Mouse (Mus musculus): ENCODE measurements at regions not wholly inside any gene's neighbourhood (a gene's known extent, or its start where the extent isn't known, plus 50 kb on each side); places are given as distances from the start of the nearest gene placed in this dataset.

DNA sequence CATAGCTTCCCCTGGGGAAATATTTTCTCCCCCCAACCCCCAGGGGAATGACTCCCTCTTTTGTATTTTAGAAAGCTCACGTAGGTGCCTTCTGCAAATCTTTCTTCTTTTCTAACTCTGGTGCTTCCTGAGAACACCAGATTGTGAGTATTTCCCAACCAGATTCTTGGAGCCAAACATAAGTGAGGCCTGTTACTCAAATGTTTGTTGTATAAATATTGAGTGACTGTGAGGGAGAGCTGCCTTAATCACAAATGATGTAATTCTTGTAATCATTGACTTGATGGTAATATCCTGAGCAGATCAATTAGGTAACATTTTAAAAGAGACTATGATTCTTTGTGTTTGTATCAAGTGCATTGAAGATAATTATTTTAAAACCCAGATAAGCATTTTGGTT lies 137.1 kb upstream of the Marcks start:
- no peak for DNase-seq (ENCODE audit: low spot score in 2 of 2)

DNA sequence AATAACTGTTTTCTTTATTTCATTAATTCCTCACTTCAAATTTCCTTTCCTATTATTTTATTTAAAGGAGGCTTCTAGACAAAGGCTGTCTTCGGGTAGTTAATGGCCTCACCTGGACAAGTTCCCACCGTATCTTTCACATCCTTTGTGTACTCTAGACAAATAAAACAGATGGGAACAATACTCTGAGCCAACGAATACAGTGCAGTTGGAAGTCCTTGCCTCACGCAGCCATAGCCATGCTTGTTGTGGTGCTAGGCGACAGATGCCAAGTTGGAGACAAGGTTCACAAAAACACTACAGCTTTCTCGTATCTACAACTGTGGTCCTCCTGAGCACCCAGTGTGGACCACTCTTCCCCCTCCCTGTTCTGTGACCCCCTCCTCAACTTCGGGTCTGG lies 136.6 kb upstream of the Marcks start:
- DNase-seq (ENCODE audit: low spot score in 2 of 2) = no peak

DNA sequence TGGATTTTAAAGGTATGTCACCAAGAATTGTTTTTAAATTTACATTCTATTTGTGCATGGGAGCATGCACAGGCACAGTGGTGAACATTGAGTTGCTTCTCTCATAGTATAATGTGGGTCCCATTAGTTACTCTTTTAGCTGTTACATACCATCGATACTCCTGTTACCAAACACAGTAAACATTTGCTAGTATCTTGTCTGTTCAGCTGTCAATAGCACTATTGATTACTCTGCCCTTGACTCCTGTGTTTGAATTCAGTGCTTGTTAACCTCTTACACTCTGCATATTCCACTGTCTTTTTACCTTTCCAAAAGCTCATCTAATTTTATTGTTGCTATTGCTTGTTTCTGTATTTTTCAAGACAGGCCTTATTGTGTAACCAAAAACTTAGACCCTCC lies 133.2 kb upstream of the Marcks start:
- DNase-seq (ENCODE audit: low spot score in 2 of 2) = no peak

DNA sequence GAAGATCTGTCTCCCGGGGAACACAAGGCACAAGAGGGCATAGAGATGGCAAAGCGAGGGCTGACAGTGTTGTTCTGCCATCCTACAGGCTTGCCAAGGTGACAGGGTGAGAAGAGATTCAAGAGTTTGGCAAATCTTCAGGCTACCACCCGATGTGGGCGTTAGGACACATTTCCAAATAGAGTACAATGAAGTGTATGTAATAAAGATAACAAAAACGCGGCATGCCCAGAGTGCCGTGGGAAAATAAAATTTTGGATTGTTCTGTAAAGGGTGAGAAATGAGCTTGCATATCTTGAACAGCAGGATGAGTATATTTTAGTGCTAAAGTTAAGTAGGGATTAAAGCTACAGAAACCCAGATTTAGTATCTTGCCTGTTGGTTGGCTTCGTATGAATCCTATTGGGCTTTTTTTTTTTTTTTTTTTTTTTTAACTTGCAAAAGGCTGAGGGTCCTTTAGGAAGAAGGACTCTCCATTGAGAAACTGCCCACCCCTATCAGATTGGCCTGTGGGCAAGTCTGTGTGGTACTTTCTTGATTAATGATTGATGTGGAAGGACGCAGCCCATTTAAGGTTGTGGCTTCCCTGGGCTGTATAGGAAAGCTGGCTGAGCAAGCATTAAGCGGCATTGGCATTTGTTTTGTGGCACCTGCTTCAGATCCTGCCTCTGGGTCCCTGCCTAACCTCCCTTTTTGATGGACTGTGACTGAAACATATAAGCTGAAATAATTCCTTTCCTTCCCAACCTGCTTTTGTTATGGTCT lies 131.7 kb upstream of the Marcks start:
- DNase-seq (ENCODE audit: low spot score in 2 of 2) = no peak

DNA sequence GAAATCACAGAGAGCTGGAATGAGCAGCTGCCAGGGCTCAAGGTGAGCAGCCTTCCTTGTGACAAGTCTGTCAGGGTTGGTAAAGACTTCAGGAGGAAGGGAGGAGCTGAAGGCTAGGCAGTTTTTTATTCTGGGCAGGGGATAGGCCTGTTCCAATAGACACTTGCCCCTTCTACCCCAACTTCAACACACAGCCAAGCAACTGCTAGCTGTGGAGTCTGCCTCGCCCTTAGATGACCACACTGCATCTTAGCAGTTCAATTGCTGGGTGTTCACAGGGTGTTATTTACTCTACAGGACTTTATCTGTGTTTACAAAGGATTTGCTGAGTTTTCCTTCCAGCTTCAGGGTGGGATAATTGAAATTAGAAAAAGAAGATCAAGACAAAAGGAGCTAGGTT lies 128.2 kb upstream of the Marcks start:
- no peak for DNase-seq (ENCODE audit: low spot score in 2 of 2)

DNA sequence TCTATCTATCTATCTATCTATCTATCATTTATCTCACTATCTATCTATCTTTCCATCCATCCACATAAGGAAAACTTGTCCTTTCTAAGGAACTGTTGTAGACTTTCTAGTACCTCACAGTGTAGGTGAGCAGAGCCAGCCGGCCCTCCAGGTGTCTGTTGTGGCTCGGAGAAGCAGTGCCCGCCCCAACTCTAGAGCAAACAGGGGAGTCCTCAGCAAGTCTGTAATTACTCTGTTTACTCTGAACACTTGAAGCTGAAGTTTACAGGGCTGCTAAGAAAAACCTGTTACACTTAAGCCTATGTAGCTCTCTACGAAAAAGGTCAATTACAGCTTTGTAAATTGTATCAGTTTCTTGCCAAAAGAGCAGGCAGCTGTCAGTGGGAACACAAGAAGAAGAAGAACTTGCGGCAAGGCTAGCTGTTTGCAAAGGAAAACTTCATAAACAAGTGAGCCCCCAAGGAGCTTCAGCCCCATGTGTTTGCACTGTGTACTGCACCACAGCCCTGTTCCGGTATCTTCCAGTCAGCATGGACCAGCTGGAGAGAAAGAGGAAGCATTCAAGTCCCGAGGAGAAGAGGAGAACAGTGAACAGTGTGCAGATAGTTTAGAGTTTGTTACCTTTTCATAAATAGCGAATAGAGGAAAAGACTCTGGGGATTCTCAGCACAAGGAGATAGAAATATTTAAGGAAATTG lies 122.2 kb upstream of the Marcks start:
- DNase-seq (ENCODE audit: low spot score in 2 of 2) = peak in 1 of 2 experiments; percentile 23

DNA sequence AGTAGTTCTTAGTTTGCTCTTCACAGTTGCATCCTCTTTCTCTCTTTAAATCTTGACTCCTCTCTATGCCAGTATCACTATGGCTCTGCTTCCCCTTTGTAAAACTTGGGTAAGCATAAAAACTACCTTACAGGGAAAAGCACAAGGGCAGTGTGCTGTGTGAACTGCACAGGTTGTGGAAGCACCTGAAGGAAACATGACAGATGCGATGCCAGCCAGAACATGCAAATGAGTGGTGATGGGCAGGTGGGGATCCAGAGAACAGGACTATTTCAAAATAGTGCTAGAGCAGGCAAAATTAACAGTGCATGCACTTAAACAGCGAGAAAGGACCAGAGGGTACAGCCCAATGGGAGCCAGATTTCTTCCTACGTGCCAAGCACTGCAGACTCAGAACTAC lies 120.5 kb upstream of the Marcks start:
- no peak for DNase-seq (ENCODE audit: low spot score in 2 of 2)

DNA sequence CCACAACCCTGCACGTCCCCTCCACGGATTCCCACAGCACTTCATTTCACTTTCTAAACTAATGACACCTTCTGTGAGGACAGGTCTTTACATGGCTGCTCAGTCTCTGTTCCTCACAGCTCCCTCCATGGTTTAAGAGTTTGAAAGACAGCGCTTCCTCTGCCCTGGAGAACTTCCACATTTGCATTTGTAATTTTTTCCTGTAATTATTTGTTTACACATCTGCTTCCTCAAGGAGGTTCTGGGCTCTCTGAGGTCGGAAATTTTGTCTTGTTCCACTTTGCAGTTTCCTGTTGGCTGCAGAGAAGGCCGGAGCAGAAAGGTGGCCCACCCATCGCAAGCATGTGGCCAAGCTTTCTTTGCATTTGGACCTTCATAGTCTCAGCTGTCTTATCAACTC lies 118.8 kb upstream of the Marcks start:
- no peak for DNase-seq (ENCODE audit: low spot score in 2 of 2)

DNA sequence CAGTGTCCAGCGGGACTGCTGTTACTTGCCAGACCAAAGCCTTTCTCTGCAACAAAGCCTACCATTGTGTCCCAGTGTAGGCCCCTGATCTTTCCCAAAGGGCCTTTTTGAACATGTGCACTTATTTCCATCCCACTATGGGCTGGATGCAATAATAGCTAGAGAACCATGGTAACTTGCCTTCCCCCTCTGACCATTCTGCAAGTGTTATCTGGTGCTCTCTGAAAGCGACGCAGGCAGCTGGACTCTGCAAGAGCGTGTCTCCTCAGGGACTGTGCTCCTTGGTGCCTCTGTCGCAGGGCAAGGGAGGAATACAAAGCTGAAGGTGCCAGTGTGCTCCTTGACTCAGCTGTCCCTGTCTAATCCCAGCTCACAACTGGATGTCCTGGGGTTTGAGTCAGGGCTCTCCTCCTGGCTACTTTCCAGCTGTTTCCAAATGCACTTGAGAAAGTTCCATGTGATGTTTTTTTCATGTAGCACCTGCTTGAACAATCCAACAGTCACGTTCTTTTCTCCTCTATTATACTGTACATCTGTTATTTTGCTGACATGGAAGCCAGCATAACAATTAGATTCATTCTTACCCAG lies 112.3 kb upstream of the Marcks start:
- DNase-seq (ENCODE audit: low spot score in 2 of 2) = no peak

DNA sequence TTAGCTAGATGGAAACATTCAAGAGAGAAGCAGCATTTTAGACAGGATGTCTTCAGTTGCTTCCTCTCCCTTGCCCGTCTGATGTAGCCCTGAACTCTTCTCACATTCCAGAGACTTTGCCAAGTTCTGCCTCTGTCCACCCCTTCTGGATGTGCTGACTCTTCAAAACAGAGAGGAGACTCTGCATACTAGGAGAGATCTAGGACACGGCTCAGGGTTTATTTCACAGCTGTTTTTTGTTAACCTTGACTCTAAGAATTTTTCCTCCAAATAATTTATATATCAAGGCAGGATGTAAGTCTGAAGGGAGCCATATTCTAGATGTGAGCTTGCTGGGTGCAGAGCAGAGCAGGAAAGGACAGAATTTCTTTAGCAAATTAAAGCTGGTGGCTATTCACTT lies 111.4 kb upstream of the Marcks start:
- peak in 1 of 2 experiments; percentile 25 for DNase-seq (ENCODE audit: low spot score in 2 of 2)

DNA sequence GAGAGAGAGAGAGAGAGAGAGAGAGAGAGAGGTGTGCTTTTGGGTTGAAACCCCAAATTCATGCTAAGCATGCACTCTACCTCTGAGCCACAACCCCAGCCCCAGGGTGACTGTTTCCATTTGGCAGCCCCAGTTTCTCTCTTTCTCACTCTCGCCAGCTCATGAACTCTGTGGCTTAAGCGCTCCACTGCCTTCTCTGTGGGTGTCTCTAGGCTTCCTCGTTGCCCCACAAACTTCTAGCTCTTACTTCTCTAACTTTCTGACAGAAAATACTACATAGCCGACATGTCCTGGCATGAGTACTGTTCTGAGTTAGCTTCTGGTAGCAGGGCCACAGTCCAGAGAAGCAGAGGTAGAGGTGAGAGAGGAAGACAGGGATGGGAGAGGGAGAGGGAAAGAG lies 110.8 kb upstream of the Marcks start:
- DNase-seq (ENCODE audit: low spot score in 2 of 2) = no peak

DNA sequence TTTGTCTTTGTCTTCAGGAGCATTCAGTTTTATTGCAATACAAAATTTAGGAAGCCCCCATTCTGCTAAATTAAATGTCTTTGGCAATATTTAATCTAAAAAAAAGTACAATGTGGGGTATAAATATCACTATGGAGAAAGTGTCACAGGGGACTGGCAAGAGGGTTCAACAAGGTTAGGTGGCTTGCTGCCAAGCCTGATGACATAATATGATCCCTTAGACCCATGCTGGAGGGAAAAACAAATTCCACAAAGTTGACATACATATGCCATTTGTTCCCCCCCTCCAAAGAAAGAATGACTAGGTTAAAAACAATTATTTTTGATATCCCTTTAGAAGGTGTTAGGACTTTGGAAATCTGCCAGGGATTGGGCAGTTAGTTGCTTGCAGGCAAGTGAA lies 108.4 kb upstream of the Marcks start:
- no peak for DNase-seq (ENCODE audit: low spot score in 2 of 2)

DNA sequence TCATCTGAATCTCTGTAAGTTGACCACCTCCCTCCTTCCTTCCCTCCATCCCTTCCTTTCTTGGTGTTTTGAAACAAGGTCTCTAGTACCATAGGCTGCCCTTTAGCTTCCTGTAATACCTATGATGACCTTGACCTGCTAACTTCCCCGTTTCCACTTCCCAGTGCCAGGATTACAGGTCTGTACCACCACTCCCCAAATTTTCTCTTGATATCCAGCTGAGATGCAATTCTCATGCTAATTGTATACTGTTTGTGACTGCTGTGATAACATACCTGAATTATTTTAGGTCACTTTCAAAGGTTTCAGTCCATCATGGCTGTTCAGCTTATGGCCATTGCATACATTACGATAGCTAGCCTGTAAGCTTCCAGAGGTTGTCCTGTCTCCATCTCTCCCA lies 104.4 kb upstream of the Marcks start:
- DNase-seq (ENCODE audit: low spot score in 2 of 2) = no peak

DNA sequence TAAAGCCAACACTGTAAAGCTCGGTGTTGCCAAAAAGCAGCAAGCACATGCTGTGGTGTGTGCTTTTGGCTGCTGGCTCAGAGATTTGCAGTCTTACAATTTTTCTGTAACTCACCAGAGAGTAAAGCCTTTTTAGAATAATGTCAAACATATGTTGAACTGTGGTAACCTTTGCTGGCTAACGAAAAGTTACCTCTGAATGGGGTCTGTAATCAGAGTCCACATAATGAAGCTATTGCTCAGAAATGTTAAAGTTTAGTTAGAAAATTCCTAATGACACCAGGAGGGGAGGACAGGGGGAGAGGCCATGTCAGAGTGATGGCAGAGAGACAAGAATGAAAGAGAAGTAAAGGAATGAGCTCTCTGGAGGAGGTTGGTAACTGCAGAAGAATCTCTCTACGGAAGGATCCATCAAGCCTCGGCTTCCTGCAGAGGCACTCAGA lies 103.1 kb upstream of the Marcks start:
- no peak for DNase-seq (ENCODE audit: low spot score in 2 of 2)

DNA sequence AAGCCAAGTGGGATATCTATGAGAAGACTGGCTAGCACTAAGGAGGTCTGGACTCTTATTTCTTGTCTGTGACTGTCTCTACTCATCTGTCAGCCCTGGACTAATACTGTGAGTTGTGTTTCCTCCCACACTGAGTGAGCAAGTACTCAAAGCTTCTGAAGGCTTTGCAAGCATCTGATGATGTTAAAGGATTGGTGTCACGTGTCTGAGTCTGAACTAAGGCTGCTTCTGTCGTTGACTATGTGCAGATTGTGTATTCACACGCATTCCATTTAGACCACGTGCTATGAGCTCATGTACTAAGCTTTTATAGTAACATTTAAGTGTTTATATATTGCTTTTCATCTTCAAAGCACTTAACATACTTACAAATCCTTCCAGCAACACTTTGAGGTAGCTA lies 101.9 kb upstream of the Marcks start:
- DNase-seq (ENCODE audit: low spot score in 2 of 2) = no peak

DNA sequence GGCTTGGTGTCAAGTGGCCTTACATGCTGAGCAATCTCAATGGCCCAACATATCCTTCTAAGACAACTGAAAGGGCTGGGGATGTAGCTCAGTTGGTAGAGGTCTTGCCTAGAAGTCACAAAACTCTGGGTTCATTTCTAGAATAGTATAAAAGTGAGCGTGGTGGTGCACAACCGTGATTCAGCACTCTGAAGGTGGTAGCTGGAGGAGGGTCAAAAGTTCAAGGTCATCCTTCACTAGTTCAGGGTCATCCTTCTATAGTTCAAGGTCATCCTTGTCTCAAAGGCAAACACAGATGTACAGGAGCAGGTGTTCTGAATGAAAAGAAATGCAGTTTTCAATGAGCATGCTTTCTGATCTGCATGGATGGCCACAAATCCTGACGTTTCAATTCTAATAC lies 101.5 kb upstream of the Marcks start:
- DNase-seq (ENCODE audit: low spot score in 2 of 2) = no peak

DNA sequence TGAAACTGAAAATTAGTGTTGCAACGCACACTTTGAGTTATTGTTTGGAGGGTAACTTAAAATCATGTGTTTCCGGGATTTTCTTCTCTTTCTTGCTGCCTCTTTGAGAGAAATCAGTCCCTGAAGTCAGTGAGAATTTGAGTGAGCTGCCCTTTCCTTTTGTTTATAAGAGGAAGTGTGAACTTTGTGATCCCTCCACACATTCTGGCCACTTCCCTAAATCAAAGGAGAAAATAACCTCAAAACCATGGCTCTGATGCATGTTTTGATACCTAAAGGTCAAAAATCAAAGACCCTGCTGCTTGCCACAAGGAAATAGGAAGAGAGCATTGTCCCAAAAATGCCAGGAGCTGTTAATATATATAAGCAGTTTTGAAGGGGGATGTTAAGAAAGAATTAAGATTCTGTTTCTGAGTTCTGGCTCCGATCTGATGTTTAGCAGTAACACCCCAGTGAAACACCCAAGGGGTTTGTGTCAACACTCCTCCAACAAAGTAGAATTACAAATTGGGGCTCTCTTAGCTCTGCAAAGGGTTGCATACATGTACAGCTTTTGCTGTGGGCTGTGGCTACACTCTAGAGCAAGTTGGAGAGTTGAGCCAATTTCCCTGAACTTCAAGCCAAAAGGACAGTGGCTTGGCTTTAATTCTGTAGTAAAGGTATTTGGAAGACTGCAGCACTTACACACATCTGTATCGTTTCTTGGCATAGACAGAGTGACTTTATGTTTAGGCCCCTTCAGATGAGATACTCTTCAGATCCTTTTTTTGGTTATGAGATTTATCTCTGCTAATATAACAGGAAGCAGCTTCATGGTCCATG lies 97.5 kb upstream of the Marcks start:
- DNase-seq (ENCODE audit: low spot score in 2 of 2) = no peak

DNA sequence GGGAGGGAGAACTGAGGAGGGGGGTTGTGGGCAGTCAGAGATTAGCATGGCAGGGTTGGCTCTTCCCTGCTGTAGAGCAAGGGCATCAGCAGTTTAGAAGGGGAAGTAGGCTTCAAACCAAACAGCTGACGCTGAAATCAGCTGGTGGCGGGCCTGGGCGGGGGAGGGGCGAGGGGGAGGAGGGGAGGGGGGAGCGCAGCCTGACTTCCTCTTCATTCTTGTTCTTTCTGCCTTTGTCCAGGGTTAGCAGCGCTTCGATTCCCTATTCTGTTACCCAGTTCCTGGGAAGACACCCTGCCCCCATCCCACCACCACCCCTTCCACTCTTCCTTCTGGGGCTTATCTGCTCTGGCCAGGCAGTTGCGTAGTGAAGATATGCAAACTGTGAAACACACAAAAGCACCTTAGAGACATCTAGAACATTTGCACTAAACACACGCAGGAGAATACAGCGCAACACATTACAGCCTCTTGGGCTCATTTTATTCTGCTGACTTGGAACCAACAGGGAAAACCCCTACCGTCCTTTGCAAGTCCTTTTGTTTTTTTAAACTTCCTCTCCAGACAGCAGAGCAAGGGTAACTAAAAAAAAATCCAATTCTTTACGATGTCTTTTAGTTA lies 93.3 kb upstream of the Marcks start:
- no peak for DNase-seq (ENCODE audit: low spot score in 2 of 2)

DNA sequence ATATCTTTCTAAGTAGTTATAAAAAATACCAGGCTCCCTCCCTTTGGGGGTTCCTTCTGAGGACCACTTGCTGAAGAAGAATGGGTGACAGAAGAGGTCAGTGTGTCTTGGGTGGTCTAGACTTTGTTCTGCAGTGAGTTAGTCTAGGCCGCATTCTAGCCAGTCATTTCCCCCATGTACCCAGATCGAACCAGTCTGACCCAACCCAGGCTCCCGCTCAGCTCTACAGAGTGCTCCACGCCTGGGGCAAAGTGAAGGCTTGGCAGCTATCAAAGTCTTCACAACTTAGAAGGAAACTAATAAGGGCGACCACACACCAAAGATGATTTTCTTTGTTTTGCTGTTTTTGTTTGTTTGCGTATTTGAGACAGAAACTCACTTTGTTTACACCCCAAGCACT lies 92.4 kb upstream of the Marcks start:
- DNase-seq (ENCODE audit: low spot score in 2 of 2) = no peak

DNA sequence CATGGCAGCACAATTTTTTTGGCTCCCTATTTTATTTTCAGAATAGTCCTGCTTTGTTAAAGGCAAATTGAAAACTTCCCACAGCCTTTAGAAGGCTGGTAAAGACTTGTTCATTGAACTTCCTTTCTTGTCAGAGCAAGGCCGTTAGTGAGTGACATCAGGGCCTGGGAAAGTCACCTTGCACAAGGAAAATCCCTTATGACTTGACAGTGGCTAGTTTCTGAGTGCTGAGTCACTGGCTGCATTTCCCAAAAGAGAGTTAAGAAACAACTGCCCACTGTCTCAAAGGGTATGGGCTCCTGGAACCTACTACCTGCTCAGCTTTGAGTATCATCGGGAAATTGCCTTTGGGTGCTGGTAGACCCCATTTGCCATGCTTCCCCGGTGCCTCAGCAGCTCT lies 89.2 kb upstream of the Marcks start:
- no peak for DNase-seq (ENCODE audit: low spot score in 2 of 2)

DNA sequence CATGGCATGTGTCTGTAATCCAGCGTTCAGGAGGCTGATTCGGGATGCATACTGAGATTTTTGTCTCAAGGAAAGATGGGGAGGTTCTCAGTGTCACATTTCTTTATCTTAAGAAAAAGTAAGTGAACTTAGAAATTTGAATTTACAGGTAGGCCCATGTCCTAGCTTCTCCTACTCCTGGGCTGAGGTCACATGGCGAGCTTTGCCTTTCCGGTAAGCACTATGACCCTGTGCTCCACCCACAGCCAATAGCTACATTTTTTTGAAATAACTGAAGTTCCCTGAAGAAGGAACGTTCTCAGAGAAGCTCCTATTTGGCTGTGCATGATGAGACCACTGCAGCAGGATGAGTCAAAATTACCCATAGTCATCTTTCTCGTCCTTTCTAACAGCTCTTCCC lies 83.0 kb upstream of the Marcks start:
- DNase-seq (ENCODE audit: low spot score in 2 of 2) = no peak

DNA sequence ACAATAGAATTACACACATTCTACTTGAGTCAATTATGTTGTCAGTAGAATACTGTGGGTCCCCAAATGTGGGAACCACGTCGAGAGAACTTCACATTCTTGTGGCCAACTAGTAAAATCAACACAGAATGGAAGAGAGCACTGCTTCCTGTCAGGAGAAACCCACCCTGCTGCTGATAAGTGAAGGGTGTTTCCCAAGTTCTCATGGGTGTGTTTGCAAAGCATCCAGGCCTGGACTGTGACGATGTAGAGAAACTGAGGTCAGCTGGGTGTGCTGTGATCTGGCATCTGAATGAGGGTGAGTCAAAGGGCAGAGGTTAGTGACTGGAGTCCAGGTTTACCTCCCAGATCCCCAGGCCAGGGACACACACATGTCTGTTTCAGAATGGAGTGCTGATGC lies 81.7 kb upstream of the Marcks start:
- DNase-seq (ENCODE audit: low spot score in 2 of 2) = no peak

Measured in urinary bladder, postnatal 4 days (tissue).